Mouse (Mus musculus) midbrain, embryonic 15.5 days (tissue): ENCODE results near the gene Rph3a. TPM values are rescaled to one million over a fixed set of nuclear protein-coding genes. Genes with fewer than 3 reads are reported as not detected.
"Not testable (repeated sequence)": the region's sequence is repeated elsewhere in the genome, so short reads cannot be mapped to it uniquely, and the experiment has no call there.

Experiments
- ATAC-seq: fragments of 200-750 bp; cut with Nextera tagmentation; replicated peaks from 2 replicates; pipeline ENCODE4 v1.8.0; 2017; ENCODE audit warnings: moderate TSS enrichment
- H3K27ac ChIP-seq: fragments of 300-500 bp; sonication (generic); 2 replicates; pipeline ENCODE4 v1.5.1; 2015; ENCODE audit warnings: mild to moderate bottlenecking, inconsistent platforms
- H3K27me3 ChIP-seq: fragments of 300-500 bp; sonication (generic); replicated peaks from 2 replicates; pipeline ENCODE4 v1.6.1; 2015; ENCODE audit warnings: inconsistent platforms
- H3K36me3 ChIP-seq: fragments of 300-500 bp; sonication (generic); replicated peaks from 2 replicates; pipeline ENCODE4 v1.6.1; 2015; ENCODE audit warnings: inconsistent platforms
- H3K4me1 ChIP-seq: fragments of 300-500 bp; sonication (generic); 2 replicates; pipeline ENCODE4 v1.6.1; 2015; ENCODE audit warnings: inconsistent platforms
- H3K4me2 ChIP-seq: fragments of 300-500 bp; sonication (generic); 2 replicates; pipeline ENCODE4 v1.6.1; 2015; ENCODE audit warnings: inconsistent platforms, mild to moderate bottlenecking, moderate library complexity
- H3K4me3 ChIP-seq: fragments of 300-500 bp; sonication (generic); 2 replicates; pipeline ENCODE4 v1.5.1; 2015; ENCODE audit warnings: mild to moderate bottlenecking, inconsistent platforms
- H3K9ac ChIP-seq: fragments of 300-500 bp; sonication (generic); 2 replicates; pipeline ENCODE4 v1.6.1; 2015; ENCODE audit warnings: mild to moderate bottlenecking, inconsistent platforms
- H3K9me3 ChIP-seq: fragments of 300-500 bp; sonication (generic); 2 replicates; pipeline ENCODE4 v1.6.1; 2016; ENCODE audit warnings: inconsistent platforms
- WGBS: fragments of 180-500 bp; shearing (Covaris S2); methylation state at CpG from one replicate; pipeline ENCODE4 v1.1.7; 2015; ENCODE audit warnings: mixed read lengths; 5-methylcytosine and 5-hydroxymethylcytosine counted together
- polyA plus RNA-seq: library from polyadenylated mRNA; unstranded; fragments of >200 nt; fragmentation: Nextera tagmentation; extraction: Ambion mirVana; gene quantifications from 2 replicates; pipeline ENCODE4 v1.2.1, GENCODE M21; 2015

Gene Rph3a
- polyA plus RNA-seq, 1 experiment from 2014 or later, result 27.9 TPM

DNA sequence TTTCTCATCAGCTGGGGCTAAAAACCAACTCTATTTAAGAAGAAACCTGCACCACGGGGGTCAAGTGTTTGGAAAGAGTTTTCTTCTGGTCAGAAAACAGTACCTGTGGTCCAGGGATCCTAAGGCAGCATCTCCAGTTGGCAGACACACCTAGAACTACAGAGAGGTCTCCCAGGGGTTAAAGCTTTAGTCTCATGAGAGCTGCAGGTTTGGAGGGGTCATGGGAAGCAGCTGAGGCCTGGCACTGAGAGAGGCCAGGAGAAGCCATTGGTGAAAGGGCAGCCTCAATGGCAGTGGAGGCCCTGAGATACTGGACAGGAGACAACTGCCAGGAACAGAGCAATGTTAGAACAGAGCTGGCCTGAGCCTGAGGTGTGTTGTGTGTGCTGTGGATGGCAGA lies 109.2 kb downstream of the Rph3a start:
- 62% methylated on average over 1 of the region's 1 CpGs for WGBS
- no peak overlapping the region for H3K4me2 ChIP-seq
- no peaks in the 10 kb centered on the region for H3K27me3 ChIP-seq
- H3K4me3 ChIP-seq, result no peak overlapping the region
- H3K9ac ChIP-seq, result no peak overlapping the region
- no peak for ATAC-seq
- H3K36me3 ChIP-seq, result no peaks in the 10 kb centered on the region
- no peaks in the 10 kb centered on the region for H3K9me3 ChIP-seq
- no peaks in the 10 kb centered on the region for H3K4me1 ChIP-seq
- no peak overlapping the region for H3K27ac ChIP-seq

DNA sequence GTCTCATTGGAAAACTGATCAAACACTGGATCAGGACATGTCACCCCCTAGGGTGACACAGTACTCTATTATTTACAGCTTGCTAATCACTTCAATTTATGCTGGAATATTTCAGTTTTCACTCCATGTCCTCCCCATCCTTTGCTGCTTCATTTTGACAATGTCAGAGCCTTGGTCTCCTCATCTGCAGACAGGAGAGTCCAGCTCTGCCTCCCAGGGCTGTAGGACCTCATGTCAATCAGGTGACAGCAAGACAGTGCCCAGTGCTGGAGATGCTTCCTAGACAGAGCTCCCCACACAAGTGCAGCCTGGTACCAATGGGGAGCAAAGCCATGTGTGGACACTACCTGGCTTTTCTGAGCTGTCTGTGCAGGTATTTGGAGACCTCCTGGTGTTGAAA lies 111.2 kb downstream of the Rph3a start:
- no peaks in the 10 kb centered on the region for H3K9me3 ChIP-seq
- H3K36me3 ChIP-seq, result no peaks in the 10 kb centered on the region
- ATAC-seq, result no peak

GRCm38 (mm10) chr5:120898307-120898706 lies 111.6 kb downstream of the Rph3a start:
- 81% methylated on average over 6 of the region's 6 CpGs for WGBS
- no peak for ATAC-seq
- Histone ChIP-seq H3K4me2 (no peak overlapping the region), H3K4me3 (no peak overlapping the region), H3K36me3 (no peaks in the 10 kb centered on the region), H3K27me3 (no peaks in the 10 kb centered on the region), H3K9ac (no peak overlapping the region), H3K27ac (no peak overlapping the region), H3K9me3 (no peaks in the 10 kb centered on the region), H3K4me1 (no peaks in the 10 kb centered on the region)

More for the DNA sequence above, 111.2 kb downstream of the Rph3a start:
- H3K27ac ChIP-seq, result no peak overlapping the region
- no peak overlapping the region for H3K9ac ChIP-seq
- no peaks in the 10 kb centered on the region for H3K4me1 ChIP-seq
- no peak overlapping the region for H3K4me2 ChIP-seq
- H3K4me3 ChIP-seq, result no peak overlapping the region
- no peaks in the 10 kb centered on the region for H3K27me3 ChIP-seq

GRCm38 (mm10) chr5:120895231-120895900 lies 114.5 kb downstream of the Rph3a start:
- Histone ChIP-seq H3K4me3 (no peak overlapping the region), H3K27me3 (no peaks in the 10 kb centered on the region), H3K9me3 (no peaks in the 10 kb centered on the region), H3K4me2 (no peak overlapping the region), H3K27ac (no peak overlapping the region), H3K4me1 (no peaks in the 10 kb centered on the region), H3K36me3 (no peaks in the 10 kb centered on the region), H3K9ac (no peak overlapping the region)
- no peak for ATAC-seq
- WGBS, result 79% methylated on average over 11 of the region's 11 CpGs

GRCm38 (mm10) chr5:120894692-120895091 lies 115.2 kb downstream of the Rph3a start:
- not testable (repeated sequence) for H3K4me2 ChIP-seq, H3K27ac ChIP-seq, H3K4me3 ChIP-seq, H3K9ac ChIP-seq, H3K27me3 ChIP-seq, H3K9me3 ChIP-seq, H3K36me3 ChIP-seq, H3K4me1 ChIP-seq, ATAC-seq
- 78% methylated on average over 2 of the region's 2 CpGs for WGBS

- H3K9ac ChIP-seq, H3K9me3 ChIP-seq, H3K27ac ChIP-seq, H3K4me1 ChIP-seq, H3K4me2 ChIP-seq, H3K4me3 ChIP-seq, H3K36me3 ChIP-seq, ATAC-seq, H3K27me3 ChIP-seq: not testable (repeated sequence)
- WGBS, result 90% methylated on average over 4 of the region's 4 CpGs
Observed at GRCm38 (mm10) chr5:120893866-120894265, 116.0 kb downstream of the Rph3a start.

- no peak overlapping the region for H3K27ac ChIP-seq
- no peaks in the 10 kb centered on the region for H3K27me3 ChIP-seq
- H3K9ac ChIP-seq, result no peak overlapping the region
- H3K36me3 ChIP-seq, result no peaks in the 10 kb centered on the region
- no peak overlapping the region for H3K4me2 ChIP-seq
- H3K9me3 ChIP-seq, result no peaks in the 10 kb centered on the region
- WGBS, result 78% methylated on average over 2 of the region's 2 CpGs
- no peaks in the 10 kb centered on the region for H3K4me1 ChIP-seq
- H3K4me3 ChIP-seq, result no peak overlapping the region
- ATAC-seq, result no peak
Observed at GRCm38 (mm10) chr5:120892243-120892660, 117.6 kb downstream of the Rph3a start.

GRCm38 (mm10) chr5:120891566-120892242 lies 118.2 kb downstream of the Rph3a start:
- not testable (repeated sequence) for H3K27ac ChIP-seq, H3K9ac ChIP-seq, H3K36me3 ChIP-seq, H3K9me3 ChIP-seq, H3K4me3 ChIP-seq, H3K4me2 ChIP-seq, H3K4me1 ChIP-seq, H3K27me3 ChIP-seq, ATAC-seq
- WGBS, result 82% methylated on average over 2 of the region's 2 CpGs

DNA sequence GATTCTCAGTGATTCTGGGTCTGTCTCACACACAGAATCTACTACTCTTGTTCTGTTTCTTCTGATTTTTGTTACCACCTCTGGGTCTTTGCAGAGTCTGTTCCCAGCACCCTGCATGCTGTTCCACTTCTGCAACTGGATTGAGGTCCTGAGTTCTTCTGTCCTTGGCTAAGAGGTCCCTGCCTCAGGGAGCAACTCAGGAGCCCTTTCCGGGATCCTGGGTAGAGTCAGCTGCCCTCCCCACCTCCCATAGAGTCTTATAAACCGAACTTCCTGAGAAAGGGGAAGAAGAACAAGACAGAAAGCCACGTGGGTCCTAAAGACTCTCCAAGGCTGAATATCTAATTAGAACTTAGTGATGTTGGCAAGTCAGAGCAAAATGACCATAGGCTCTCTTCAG lies 118.9 kb downstream of the Rph3a start:
- no peaks in the 10 kb centered on the region for H3K27me3 ChIP-seq
- no peaks in the 10 kb centered on the region for H3K9me3 ChIP-seq
- H3K36me3 ChIP-seq, result no peaks in the 10 kb centered on the region
- H3K27ac ChIP-seq, result no peak overlapping the region
- no peaks in the 10 kb centered on the region for H3K4me1 ChIP-seq
- no peak overlapping the region for H3K4me2 ChIP-seq
- H3K9ac ChIP-seq, result no peak overlapping the region
- no peak for ATAC-seq
- no peak overlapping the region for H3K4me3 ChIP-seq
- WGBS, result 56% methylated on average over 3 of the region's 3 CpGs

Other genes with a start within 250 kb of the Rph3a start
- gene Oas3, start 232.4 kb downstream of the Rph3a start, polyA plus RNA-seq, result 0.81 and 1.0 TPM in 2 replicates
- 0.23 and 0.28 TPM in 2 replicates for gene Oas1e, start 214.6 kb downstream of the Rph3a start, polyA plus RNA-seq
- 0.31 and 0.41 TPM in 2 replicates for gene Oas1c, start 197.6 kb downstream of the Rph3a start, polyA plus RNA-seq
- gene Oas1f, start 162.7 kb downstream of the Rph3a start, polyA plus RNA-seq, result not detected in 2 replicates
- not detected in 2 replicates for gene Oas1h, start 148.7 kb downstream of the Rph3a start, polyA plus RNA-seq
- 0.23 and 0.55 TPM in 2 replicates for gene Oas1g, start 122.5 kb downstream of the Rph3a start, polyA plus RNA-seq
- gene Oas1a, start 102.6 kb downstream of the Rph3a start, polyA plus RNA-seq, result 0.92 and 1.3 TPM in 2 replicates
- gene Oas1d, start 95.6 kb downstream of the Rph3a start, polyA plus RNA-seq, result 0.10 and 0.13 TPM in 2 replicates
- gene Ptpn11, start 181.3 kb upstream of the Rph3a start, polyA plus RNA-seq, result 23.7 and 24.7 TPM in 2 replicates
- 336 and 343 TPM in 2 replicates for gene Rpl6, start 194.4 kb upstream of the Rph3a start, polyA plus RNA-seq
- 26.5 and 27.5 TPM in 2 replicates for gene Hectd4, start 210.1 kb upstream of the Rph3a start, polyA plus RNA-seq